Mouse (Mus musculus) heart, embryonic 11.5 days (tissue): ENCODE data around the gene Gng12. TPM values are rescaled to one million over a fixed set of nuclear protein-coding genes. Genes with fewer than 3 reads are reported as not detected.
A peak's percentile ranks its signal among the peaks of the same experiment; 100 is the strongest.
"Not testable (repeated sequence)": the region's sequence is repeated elsewhere in the genome, so short reads cannot be mapped to it uniquely, and the experiment has no call there.

Experiments
- ATAC-seq: fragments of 200-750 bp; cut with Nextera tagmentation; replicated peaks from 2 replicates; pipeline ENCODE4 v1.8.0; 2017; ENCODE audit warnings: moderate library complexity; ENCODE audit not compliant: insufficient number of reproducible peaks, low FRiP score, low TSS enrichment
- H3K27ac ChIP-seq: fragments of 300-500 bp; sonication (generic); 2 replicates; pipeline ENCODE4 v1.5.1; 2014; ENCODE audit warnings: mild to moderate bottlenecking, low read depth, low read length
- H3K27me3 ChIP-seq: fragments of 300-500 bp; sonication (generic); 2 replicates; pipeline ENCODE4 v1.6.1; 2014; ENCODE audit warnings: mild to moderate bottlenecking, low read length, mixed read lengths; ENCODE audit not compliant: control insufficient read depth, insufficient read depth
- H3K36me3 ChIP-seq: fragments of 300-500 bp; sonication (generic); 2 replicates; pipeline ENCODE4 v1.6.1; 2014; ENCODE audit warnings: mild to moderate bottlenecking, low read length, moderate library complexity, mixed read lengths; ENCODE audit not compliant: control insufficient read depth, insufficient read depth
- H3K4me1 ChIP-seq: fragments of 300-500 bp; sonication (generic); 2 replicates; pipeline ENCODE4 v1.6.1; 2014; ENCODE audit warnings: low read length; ENCODE audit not compliant: control insufficient read depth, insufficient read depth
- H3K4me2 ChIP-seq: fragments of 300-500 bp; sonication (generic); 2 replicates; pipeline ENCODE4 v1.6.1; 2014; ENCODE audit warnings: mild to moderate bottlenecking, moderate library complexity
- H3K4me3 ChIP-seq: fragments of 300-500 bp; sonication (generic); 2 replicates; pipeline ENCODE4 v1.5.1; 2014; ENCODE audit warnings: low read depth, low read length
- H3K9ac ChIP-seq: fragments of 300-500 bp; sonication (generic); 2 replicates; pipeline ENCODE4 v1.6.1; 2014; ENCODE audit warnings: mild to moderate bottlenecking, low read depth, low read length, moderate library complexity
- H3K9me3 ChIP-seq: fragments of 300-500 bp; sonication (generic); replicated peaks from 2 replicates; pipeline ENCODE4 v1.6.1; 2016; ENCODE audit warnings: low read length; ENCODE audit not compliant: control insufficient read depth
- WGBS: fragments of 180-500 bp; shearing (Covaris S2); extraction: QIAGEN DNeasy Blood & Tissue Kit; methylation state at CpG from one replicate; pipeline ENCODE4 v1.1.7; 2014; ENCODE audit not compliant: insufficient replicate concordance; 5-methylcytosine and 5-hydroxymethylcytosine counted together
- polyA plus RNA-seq: library from polyadenylated mRNA; unstranded; fragments of >200 nt; fragmentation: Nextera tagmentation; extraction: Ambion mirVana; gene quantifications from 2 replicates; pipeline ENCODE4 v1.2.1, GENCODE M21; 2014

Gng12 gene
- polyA plus RNA-seq, 1 experiment from 2014 or later = 64.0 TPM

GRCm38 (mm10) chr6:66953951-66954519 lies 57.8 kb downstream of the Gng12 start:
- no peak overlapping the region for H3K9ac ChIP-seq
- 0 out of 2 replicates have a peak, but pooled peaks have one; percentile 55 for ATAC-seq
- 58% methylated on average over 11 of the region's 11 CpGs for WGBS

GRCm38 (mm10) chr6:66955089-66955657 lies 59.0 kb downstream of the Gng12 start:
- H3K36me3 ChIP-seq = no peaks in the 10 kb centered on the region
- H3K4me3 ChIP-seq = no peak overlapping the region
- ATAC-seq = no peak
- H3K4me1 ChIP-seq = peaks cover 2% of the 10 kb centered on the region; the same call in 1 of the 2 replicates
- no peak overlapping the region for H3K27ac ChIP-seq
- no peaks in the 10 kb centered on the region for H3K27me3 ChIP-seq
- H3K4me2 ChIP-seq = no peak overlapping the region
- 76% methylated on average over 11 of the region's 11 CpGs for WGBS
- H3K9me3 ChIP-seq = no peaks in the 10 kb centered on the region
- H3K9ac ChIP-seq = no peak overlapping the region

More at GRCm38 (mm10) chr6:66953951-66954519, 57.8 kb downstream of the Gng12 start:
- H3K4me1 ChIP-seq = peaks cover 1% of the 10 kb centered on the region; the same call in 1 of the 2 replicates
- H3K27ac ChIP-seq = no peak overlapping the region
- no peak overlapping the region for H3K4me3 ChIP-seq
- H3K9me3 ChIP-seq = no peaks in the 10 kb centered on the region
- H3K4me2 ChIP-seq = no peak overlapping the region
- no peaks in the 10 kb centered on the region for H3K36me3 ChIP-seq
- no peaks in the 10 kb centered on the region for H3K27me3 ChIP-seq

GRCm38 (mm10) chr6:66958466-66959235 lies 62.5 kb downstream of the Gng12 start:
- Histone ChIP-seq H3K4me1 (peaks cover 11% of the 10 kb centered on the region), H3K27ac (no peak overlapping the region), H3K36me3 (no peaks in the 10 kb centered on the region), H3K4me3 (no peak overlapping the region), H3K4me2 (no peak overlapping the region), H3K9me3 (no peaks in the 10 kb centered on the region), H3K27me3 (no peaks in the 10 kb centered on the region), H3K9ac (no peak overlapping the region)
- no peak for ATAC-seq
- 85% methylated on average over 5 of the region's 5 CpGs for WGBS

GRCm38 (mm10) chr6:66962582-66963043 lies 66.4 kb downstream of the Gng12 start:
- H3K27ac ChIP-seq = no peak overlapping the region
- 0 out of 2 replicates have a peak, but pooled peaks have one; percentile 46 for ATAC-seq
- no peak overlapping the region for H3K4me3 ChIP-seq
- H3K9me3 ChIP-seq = no peaks in the 10 kb centered on the region
- no peaks in the 10 kb centered on the region for H3K27me3 ChIP-seq
- no peak overlapping the region for H3K4me2 ChIP-seq
- no peak overlapping the region for H3K9ac ChIP-seq
- WGBS = 27% methylated on average over 2 of the region's 2 CpGs
- peaks cover 30% of the 10 kb centered on the region for H3K4me1 ChIP-seq
- H3K36me3 ChIP-seq = no peaks in the 10 kb centered on the region

GRCm38 (mm10) chr6:66963068-66963467 lies 66.9 kb downstream of the Gng12 start:
- Histone ChIP-seq H3K9me3 (no peaks in the 10 kb centered on the region), H3K4me3 (no peak overlapping the region), H3K27ac (no peak overlapping the region), H3K27me3 (no peaks in the 10 kb centered on the region), H3K9ac (no peak overlapping the region), H3K4me1 (peaks cover 34% of the 10 kb centered on the region), H3K36me3 (no peaks in the 10 kb centered on the region), H3K4me2 (no peak overlapping the region)
- WGBS = 76% methylated on average over 1 of the region's 1 CpGs
- ATAC-seq = no peak

- peaks cover 37% of the 10 kb centered on the region for H3K4me1 ChIP-seq
- H3K4me2 ChIP-seq, H3K27ac ChIP-seq, H3K9ac ChIP-seq, H3K9me3 ChIP-seq, H3K4me3 ChIP-seq, H3K27me3 ChIP-seq, ATAC-seq, H3K36me3 ChIP-seq: not testable (repeated sequence)
- WGBS = 67% methylated on average over 3 of the region's 3 CpGs
Measured at GRCm38 (mm10) chr6:66963651-66964050, 67.5 kb downstream of the Gng12 start.

GRCm38 (mm10) chr6:66964222-66964621 lies 68.0 kb downstream of the Gng12 start:
- ATAC-seq = no peak

GRCm38 (mm10) chr6:66965203-66965602 lies 69.0 kb downstream of the Gng12 start:
- Histone ChIP-seq H3K27me3 (no peaks in the 10 kb centered on the region), H3K27ac (no peak overlapping the region), H3K9me3 (no peaks in the 10 kb centered on the region), H3K4me1 (peaks cover 34% of the 10 kb centered on the region), H3K4me3 (no peak overlapping the region), H3K9ac (no peak overlapping the region), H3K4me2 (no peak overlapping the region), H3K36me3 (no peaks in the 10 kb centered on the region)
- no peak for ATAC-seq
- WGBS = 65% methylated on average over 4 of the region's 4 CpGs

More at GRCm38 (mm10) chr6:66964222-66964621, 68.0 kb downstream of the Gng12 start:
- peaks cover 37% of the 10 kb centered on the region for H3K4me1 ChIP-seq
- WGBS = 55% methylated on average over 4 of the region's 4 CpGs
- H3K4me3 ChIP-seq = no peak overlapping the region
- H3K4me2 ChIP-seq = no peak overlapping the region
- H3K36me3 ChIP-seq = no peaks in the 10 kb centered on the region
- no peak overlapping the region for H3K27ac ChIP-seq
- H3K27me3 ChIP-seq = no peaks in the 10 kb centered on the region
- H3K9me3 ChIP-seq = no peaks in the 10 kb centered on the region
- no peak overlapping the region for H3K9ac ChIP-seq
